Mouse (Mus musculus) right cerebral cortex, postnatal 36 days (tissue): ENCODE data around the gene Gm6121.
"Not testable (repeated sequence)": the region's sequence is repeated elsewhere in the genome, so short reads cannot be mapped to it uniquely, and the experiment has no call there.

Source experiments
- DNase-seq, 2 experiments: peaks; one replicate each; pipeline ENCODE4 v3.0.0; 2022; ENCODE audit warnings: low spot score in 2 of 2, mixed read lengths in 1 of 2

The Gm6121 gene

GRCm38 (mm10) chrX:26935597-26935996 is at the start of gene Gm6121:
TSS of gene Gm6121 (minus strand) at chrX:26935697.
- not testable (repeated sequence) for DNase-seq
